Mouse (Mus musculus): ENCODE measurements around the gene Frmd4a. TPM values are rescaled to one million over a fixed set of nuclear protein-coding genes. Genes with fewer than 3 reads are reported as not detected.

Frmd4a gene
- polyA plus RNA-seq, 1 experiment from 2014 or later: 19.3 TPM

DNA sequence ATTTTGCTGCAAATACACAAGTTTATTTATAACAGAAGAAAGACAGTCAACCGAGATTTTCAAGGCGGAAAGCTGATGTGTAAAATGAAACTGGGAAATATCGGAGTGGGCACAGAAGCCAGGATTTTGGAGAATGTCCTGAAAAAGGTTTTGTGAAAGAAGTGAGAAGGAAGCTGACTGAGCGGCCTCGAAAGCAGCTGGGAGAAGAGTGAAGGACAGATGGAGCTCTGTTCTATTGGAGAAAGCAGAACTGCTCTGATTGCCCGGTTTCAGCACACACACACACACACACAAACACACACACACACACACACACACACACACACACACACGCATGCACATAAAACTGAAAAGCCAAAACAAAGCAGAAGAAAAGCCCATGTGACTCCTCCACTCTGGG is 249.9 kb downstream of the Frmd4a start:
- 82% methylated on average over 7 of the region's 7 CpGs for WGBS
- H3K4me3 ChIP-seq (ENCODE audit: low read length): no peak overlapping the region
- H3K9me3 ChIP-seq (replicated peaks; ENCODE audit: control insufficient read depth, low read length): no peaks in the 10 kb centered on the region
- H3K27ac ChIP-seq (ENCODE audit: low read length): no peak overlapping the region
- H3K4me1 ChIP-seq (ENCODE audit: control insufficient read depth, insufficient read depth, low read length): no peaks in the 10 kb centered on the region
- H3K27me3 ChIP-seq (ENCODE audit: control insufficient read depth, insufficient read depth, low read length): no peaks in the 10 kb centered on the region
- H3K36me3 ChIP-seq (ENCODE audit: control insufficient read depth, insufficient read depth): no peaks in the 10 kb centered on the region
- H3K9ac ChIP-seq (ENCODE audit: low read length): no peak overlapping the region
- no peak overlapping the region for H3K4me2 ChIP-seq (ENCODE audit: low read depth, low read length)
- ATAC-seq (replicated peaks; ENCODE audit: extremely low read depth, insufficient read depth, low FRiP score): no peak

DNA sequence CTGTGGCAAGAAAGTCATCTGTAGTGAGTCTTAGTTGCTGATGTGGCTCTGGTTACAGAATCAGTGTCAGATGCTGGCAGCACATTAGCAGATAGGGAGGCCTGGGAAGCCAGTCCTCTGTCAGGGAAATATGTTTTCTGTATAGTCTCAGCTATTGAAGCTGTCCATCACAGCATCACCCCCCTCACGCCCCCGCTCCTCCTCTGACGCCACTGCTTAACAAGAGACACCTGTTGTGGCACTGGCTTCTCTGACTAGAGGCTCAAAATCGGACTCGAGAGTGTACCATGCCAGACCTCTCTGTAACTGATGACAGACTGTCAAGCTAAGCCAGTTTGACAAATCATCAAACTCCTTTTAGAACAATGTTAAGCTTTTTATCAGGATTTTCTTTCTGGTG is 265.3 kb downstream of the Frmd4a start:
- no peaks in the 10 kb centered on the region for H3K36me3 ChIP-seq (ENCODE audit: control insufficient read depth, insufficient read depth)
- no peak overlapping the region for H3K4me2 ChIP-seq (ENCODE audit: low read depth, low read length)
- peak; percentile 77; the same call in 1 of the 2 replicates for ATAC-seq (replicated peaks; ENCODE audit: extremely low read depth, insufficient read depth, low FRiP score)
- no peak overlapping the region for H3K9ac ChIP-seq (ENCODE audit: low read length)
- H3K4me1 ChIP-seq (ENCODE audit: control insufficient read depth, insufficient read depth, low read length): peaks cover 5% of the 10 kb centered on the region; the same call in 1 of the 2 replicates
- WGBS: 43% methylated on average over 5 of the region's 5 CpGs
- H3K4me3 ChIP-seq (ENCODE audit: low read length): no peak overlapping the region
- no peak overlapping the region for H3K27ac ChIP-seq (ENCODE audit: low read length)
- no peaks in the 10 kb centered on the region for H3K9me3 ChIP-seq (replicated peaks; ENCODE audit: control insufficient read depth, low read length)
- H3K27me3 ChIP-seq (ENCODE audit: control insufficient read depth, insufficient read depth, low read length): no peaks in the 10 kb centered on the region

DNA sequence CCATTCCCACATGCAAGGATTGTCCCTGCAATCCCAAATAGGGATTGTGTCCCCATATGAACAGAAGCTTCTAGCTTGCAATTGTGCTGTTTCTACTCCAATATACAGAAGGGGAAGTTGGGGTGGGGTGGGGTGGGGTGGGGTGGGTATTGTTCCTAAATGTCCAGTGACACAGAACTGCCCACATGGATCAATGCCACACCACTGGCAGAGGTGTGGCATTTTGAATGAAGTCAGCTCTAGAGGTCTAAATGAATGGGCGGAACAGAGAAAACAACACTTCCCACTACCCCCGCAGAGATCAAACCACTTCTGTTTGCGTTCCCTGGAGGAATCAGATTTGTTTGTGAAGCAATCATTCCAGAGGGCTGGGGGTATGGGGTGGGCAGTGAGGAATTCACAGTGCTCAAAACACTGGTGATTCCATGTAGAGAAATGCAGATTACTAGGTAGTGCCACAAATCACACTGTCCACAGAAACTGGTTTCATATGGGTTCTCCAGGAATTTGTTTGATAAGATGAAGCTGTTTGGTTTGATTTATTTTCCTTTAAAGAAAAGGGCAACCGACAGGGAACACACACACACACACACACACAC is 268.3 kb downstream of the Frmd4a start:
- H3K9ac ChIP-seq (ENCODE audit: low read length): no peak overlapping the region
- H3K27me3 ChIP-seq (ENCODE audit: control insufficient read depth, insufficient read depth, low read length): no peaks in the 10 kb centered on the region
- WGBS: 46% methylated on average over 4 of the region's 4 CpGs
- H3K9me3 ChIP-seq (replicated peaks; ENCODE audit: control insufficient read depth, low read length): no peaks in the 10 kb centered on the region
- ATAC-seq (replicated peaks; ENCODE audit: extremely low read depth, insufficient read depth, low FRiP score): no peak
- peaks cover 5% of the 10 kb centered on the region; the same call in 1 of the 2 replicates for H3K4me1 ChIP-seq (ENCODE audit: control insufficient read depth, insufficient read depth, low read length)
- H3K4me3 ChIP-seq (ENCODE audit: low read length): no peak overlapping the region
- H3K27ac ChIP-seq (ENCODE audit: low read length): no peak overlapping the region
- no peak overlapping the region for H3K4me2 ChIP-seq (ENCODE audit: low read depth, low read length)
- no peaks in the 10 kb centered on the region for H3K36me3 ChIP-seq (ENCODE audit: control insufficient read depth, insufficient read depth)

DNA sequence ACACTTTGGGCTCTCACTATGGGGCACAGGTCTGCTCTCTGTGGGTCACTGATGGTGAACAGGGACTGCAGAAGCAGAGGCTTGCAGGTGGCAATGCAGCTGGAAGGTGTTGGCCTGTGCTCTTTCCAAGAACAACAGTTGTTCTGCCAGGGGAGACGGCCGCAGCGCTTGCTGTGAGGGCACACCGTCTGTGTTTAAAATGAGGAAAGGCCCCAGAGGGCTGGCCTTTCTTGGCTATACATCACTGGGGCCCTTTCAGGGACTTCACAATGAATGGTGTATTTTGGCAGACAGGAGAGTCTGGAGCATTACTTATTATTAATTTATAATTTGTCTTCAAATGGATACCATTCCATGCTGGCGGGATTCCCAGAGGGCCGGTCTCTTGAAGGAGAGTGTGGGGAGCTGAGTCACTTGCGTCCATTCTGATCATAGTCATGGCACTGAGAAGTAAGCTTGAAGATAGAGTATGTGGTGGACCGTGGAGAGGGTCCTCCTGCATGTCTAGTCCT is 268.9 kb downstream of the Frmd4a start:
- Histone ChIP-seq H3K27me3 (ENCODE audit: control insufficient read depth, insufficient read depth, low read length) (no peaks in the 10 kb centered on the region), H3K9me3 (replicated peaks; ENCODE audit: control insufficient read depth, low read length) (no peaks in the 10 kb centered on the region), H3K27ac (ENCODE audit: low read length) (no peak overlapping the region), H3K9ac (ENCODE audit: low read length) (no peak overlapping the region), H3K4me3 (ENCODE audit: low read length) (no peak overlapping the region), H3K4me2 (ENCODE audit: low read depth, low read length) (no peak overlapping the region), H3K36me3 (ENCODE audit: control insufficient read depth, insufficient read depth) (no peaks in the 10 kb centered on the region), H3K4me1 (ENCODE audit: control insufficient read depth, insufficient read depth, low read length) (peaks cover 5% of the 10 kb centered on the region; the same call in 1 of the 2 replicates)
- whole genome bisulfite sequencing: 53% methylated on average over 8 of the region's 8 CpGs
- ATAC-seq (replicated peaks; ENCODE audit: extremely low read depth, insufficient read depth, low FRiP score): no peak

DNA sequence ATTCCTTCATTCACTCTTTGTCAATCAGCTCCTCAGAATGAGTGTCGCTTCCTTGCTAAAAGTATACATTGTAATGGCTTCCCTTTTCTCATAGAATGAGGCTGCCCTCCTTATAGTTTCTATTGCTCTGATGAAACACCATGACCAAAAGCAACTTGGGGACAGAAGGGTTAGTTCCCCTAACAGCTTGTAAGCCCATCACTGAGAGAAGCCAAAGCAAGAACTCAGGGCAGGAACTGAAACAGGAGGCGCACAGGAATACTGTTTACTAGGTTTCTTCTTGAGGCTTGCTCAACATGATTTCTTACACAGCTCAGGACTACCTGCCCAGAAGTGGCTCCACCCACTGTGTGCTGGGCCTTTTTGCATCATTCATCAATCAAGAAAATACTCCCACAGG is 273.0 kb downstream of the Frmd4a start:
- Histone ChIP-seq H3K27ac (ENCODE audit: low read length) (no peak overlapping the region), H3K36me3 (ENCODE audit: control insufficient read depth, insufficient read depth) (no peaks in the 10 kb centered on the region), H3K4me1 (ENCODE audit: control insufficient read depth, insufficient read depth, low read length) (peaks cover 2% of the 10 kb centered on the region; the same call in 1 of the 2 replicates), H3K9ac (ENCODE audit: low read length) (no peak overlapping the region), H3K4me2 (ENCODE audit: low read depth, low read length) (no peak overlapping the region), H3K9me3 (replicated peaks; ENCODE audit: control insufficient read depth, low read length) (no peaks in the 10 kb centered on the region), H3K4me3 (ENCODE audit: low read length) (no peak overlapping the region), H3K27me3 (ENCODE audit: control insufficient read depth, insufficient read depth, low read length) (no peaks in the 10 kb centered on the region)
- 92% methylated on average over 2 of the region's 2 CpGs for WGBS
- no peak for ATAC-seq (replicated peaks; ENCODE audit: extremely low read depth, insufficient read depth, low FRiP score)

DNA sequence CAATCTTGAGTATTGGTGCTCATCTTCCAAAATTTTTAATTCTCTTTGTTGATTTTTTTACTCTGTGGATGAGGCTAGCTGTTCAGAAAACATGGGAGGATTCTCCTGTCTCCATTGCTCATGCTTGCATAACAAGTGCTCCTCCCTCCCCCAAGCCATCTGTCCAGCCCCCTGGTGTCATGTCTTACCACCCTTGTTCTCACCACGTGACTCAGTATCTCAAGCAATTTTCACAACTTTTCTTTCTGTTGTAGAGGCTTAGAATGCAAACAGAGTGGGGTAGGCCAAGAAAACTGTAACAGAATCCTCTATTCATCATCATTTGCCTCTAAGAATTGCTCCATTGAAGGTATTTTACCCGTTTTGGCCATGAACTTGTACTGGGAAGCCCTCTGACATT is 273.6 kb downstream of the Frmd4a start:
- peaks cover 2% of the 10 kb centered on the region; the same call in 1 of the 2 replicates for H3K4me1 ChIP-seq (ENCODE audit: control insufficient read depth, insufficient read depth, low read length)
- no peak for ATAC-seq (replicated peaks; ENCODE audit: extremely low read depth, insufficient read depth, low FRiP score)
- H3K9me3 ChIP-seq (replicated peaks; ENCODE audit: control insufficient read depth, low read length): no peaks in the 10 kb centered on the region
- no peak overlapping the region for H3K4me2 ChIP-seq (ENCODE audit: low read depth, low read length)
- H3K27ac ChIP-seq (ENCODE audit: low read length): no peak overlapping the region
- 58% methylated on average over 2 of the region's 2 CpGs for WGBS
- no peaks in the 10 kb centered on the region for H3K27me3 ChIP-seq (ENCODE audit: control insufficient read depth, insufficient read depth, low read length)
- H3K36me3 ChIP-seq (ENCODE audit: control insufficient read depth, insufficient read depth): no peaks in the 10 kb centered on the region
- no peak overlapping the region for H3K4me3 ChIP-seq (ENCODE audit: low read length)
- H3K9ac ChIP-seq (ENCODE audit: low read length): no peak overlapping the region

DNA sequence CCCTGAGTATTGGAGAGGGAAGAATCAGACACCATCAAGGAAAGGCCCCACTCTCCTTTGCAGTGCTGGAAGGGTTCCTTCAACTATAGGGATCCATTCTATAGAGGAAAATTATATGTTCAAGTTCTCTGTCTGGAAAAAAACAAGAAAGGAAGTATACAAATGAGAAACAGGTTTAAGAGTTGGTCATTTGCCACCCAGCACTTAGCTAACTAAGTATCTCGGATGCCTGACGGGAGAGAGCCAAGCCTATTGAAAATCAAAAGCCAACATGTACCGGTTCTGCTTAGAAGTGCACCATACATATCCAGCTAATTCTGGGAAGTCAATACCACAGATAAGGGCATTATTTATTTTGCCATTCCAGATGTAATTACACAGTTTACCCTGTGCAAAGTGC is 274.2 kb downstream of the Frmd4a start:
- Histone ChIP-seq H3K4me3 (ENCODE audit: low read length) (no peak overlapping the region), H3K4me2 (ENCODE audit: low read depth, low read length) (no peak overlapping the region), H3K9me3 (replicated peaks; ENCODE audit: control insufficient read depth, low read length) (no peaks in the 10 kb centered on the region), H3K27ac (ENCODE audit: low read length) (no peak overlapping the region), H3K27me3 (ENCODE audit: control insufficient read depth, insufficient read depth, low read length) (no peaks in the 10 kb centered on the region), H3K4me1 (ENCODE audit: control insufficient read depth, insufficient read depth, low read length) (no peaks in the 10 kb centered on the region; the same call in 1 of the 2 replicates), H3K36me3 (ENCODE audit: control insufficient read depth, insufficient read depth) (no peaks in the 10 kb centered on the region), H3K9ac (ENCODE audit: low read length) (no peak overlapping the region)
- no peak for ATAC-seq (replicated peaks; ENCODE audit: extremely low read depth, insufficient read depth, low FRiP score)
- 95% methylated on average over 3 of the region's 3 CpGs for WGBS

DNA sequence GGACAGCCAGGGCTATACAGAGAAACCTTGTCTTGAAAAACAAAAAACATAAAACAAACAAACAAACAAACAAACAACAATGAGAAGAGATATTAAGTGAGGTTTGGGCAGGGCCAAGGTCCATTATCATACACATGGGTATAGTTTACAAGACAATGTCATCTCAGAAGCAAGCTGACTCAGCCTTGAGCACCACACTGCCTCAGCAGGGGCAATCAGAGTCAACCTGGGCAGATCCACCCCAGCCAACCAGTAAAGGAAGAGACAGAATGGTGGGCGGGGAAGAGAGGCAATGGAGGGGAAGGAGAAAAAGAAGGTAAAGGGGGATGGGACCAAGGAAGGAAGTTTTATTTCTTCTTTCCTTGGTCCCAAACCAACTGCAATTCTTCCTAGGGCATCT is 276.2 kb downstream of the Frmd4a start:
- 94% methylated on average over 1 of the region's 1 CpGs for WGBS
- H3K4me2 ChIP-seq (ENCODE audit: low read depth, low read length): no peak overlapping the region
- H3K4me3 ChIP-seq (ENCODE audit: low read length): no peak overlapping the region
- no peak for ATAC-seq (replicated peaks; ENCODE audit: extremely low read depth, insufficient read depth, low FRiP score)
- H3K9ac ChIP-seq (ENCODE audit: low read length): no peak overlapping the region
- peaks cover 10% of the 10 kb centered on the region for H3K4me1 ChIP-seq (ENCODE audit: control insufficient read depth, insufficient read depth, low read length)
- H3K27ac ChIP-seq (ENCODE audit: low read length): no peak overlapping the region
- H3K9me3 ChIP-seq (replicated peaks; ENCODE audit: control insufficient read depth, low read length): no peaks in the 10 kb centered on the region
- H3K36me3 ChIP-seq (ENCODE audit: control insufficient read depth, insufficient read depth): no peaks in the 10 kb centered on the region
- H3K27me3 ChIP-seq (ENCODE audit: control insufficient read depth, insufficient read depth, low read length): no peaks in the 10 kb centered on the region

DNA sequence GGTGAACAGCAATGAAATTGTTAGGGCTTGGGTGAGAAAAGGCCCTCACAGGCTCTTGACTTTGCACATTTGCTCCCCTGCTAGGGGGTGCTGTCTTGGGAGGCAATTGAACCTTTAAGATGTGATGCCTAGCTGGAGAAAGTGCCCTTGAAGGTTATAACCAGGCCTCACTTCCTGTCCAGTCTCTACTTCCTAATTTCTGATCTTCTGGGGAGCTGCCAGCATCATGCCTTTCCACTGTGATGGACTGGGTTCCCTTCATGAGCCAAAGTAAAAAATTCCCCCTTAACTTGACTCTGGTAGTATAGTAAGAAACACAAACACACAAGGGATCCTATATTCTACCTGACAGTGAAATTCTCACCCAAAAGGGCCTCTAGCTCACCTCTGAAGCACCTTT is 278.1 kb downstream of the Frmd4a start:
- no peak overlapping the region for H3K9ac ChIP-seq (ENCODE audit: low read length)
- H3K27ac ChIP-seq (ENCODE audit: low read length): no peak overlapping the region
- no peaks in the 10 kb centered on the region for H3K9me3 ChIP-seq (replicated peaks; ENCODE audit: control insufficient read depth, low read length)
- no peaks in the 10 kb centered on the region for H3K36me3 ChIP-seq (ENCODE audit: control insufficient read depth, insufficient read depth)
- H3K4me3 ChIP-seq (ENCODE audit: low read length): no peak overlapping the region
- no peaks in the 10 kb centered on the region for H3K27me3 ChIP-seq (ENCODE audit: control insufficient read depth, insufficient read depth, low read length)
- peaks cover 27% of the 10 kb centered on the region for H3K4me1 ChIP-seq (ENCODE audit: control insufficient read depth, insufficient read depth, low read length)
- no peak for ATAC-seq (replicated peaks; ENCODE audit: extremely low read depth, insufficient read depth, low FRiP score)
- H3K4me2 ChIP-seq (ENCODE audit: low read depth, low read length): no peak overlapping the region

Data from heart, embryonic 16.5 days (tissue).